Mouse (Mus musculus) lung, adult 2 months (tissue): ENCODE data around the gene Anapc15.

Experiments
- CTCF ChIP-seq: fragments of 200-500 bp; IDR thresholded peaks from 2 replicates; pipeline ENCODE4 v1.5.1; 2011; ENCODE audit warnings: mild to moderate bottlenecking, low read length, control low read depth; ENCODE audit not compliant: insufficient read depth
- POLR2A ChIP-seq: fragments of 200-500 bp; IDR thresholded peaks from 2 replicates; pipeline ENCODE4 v1.6.1; 2011; ENCODE audit warnings: low read depth, mild to moderate bottlenecking, control low read depth, low read length, borderline replicate concordance; ENCODE audit errors: extremely low read depth

GRCm38 (mm10) chr7:101831437-101831836 is 32.1 kb upstream of the Anapc15 start:
- no peak for TF ChIP-seq POLR2A
- no peak for TF ChIP-seq CTCF
